In genomic region chr13:21395211-21395610, GRCm38 (mm10) we compare ENCODE assay signal across 36 mouse cellular contexts. TPM values are rescaled to one million over a fixed set of nuclear protein-coding genes. Genes with fewer than 3 reads are reported as not detected.
DNase-seq lines count a peak whose midpoint lies in the region; ATAC-seq and TF ChIP-seq lines count a peak whose summit lies in the region.
"Had no signal": no experiment of that assay in that cellular context is flagged by ENCODE, and none has a peak within 500 bp of the region (broad histone marks: within the 10 kb centered on the region; RNA-seq: fewer than 3 reads in every experiment).

No protein-coding gene starts in this region.

- WGBS in kidney, adult 2 months = 70% methylated on average over 1 of the region's 1 CpGs
- WGBS in kidney, embryonic 14.5 days = 87% methylated on average over 1 of the region's 1 CpGs
- WGBS in liver, adult 2 months = 44% methylated on average over 1 of the region's 1 CpGs
- WGBS in liver, postnatal 0 days (ENCODE audit: insufficient replicate concordance) = 89% methylated on average over 1 of the region's 1 CpGs

- H3K79me2 ChIP-seq in liver, adult 2 months (ENCODE audit: control insufficient read depth, insufficient read depth, low read length) = no peaks in the 10 kb centered on the region; the same call in 1 of the 2 replicates

- H3K27me3 ChIP-seq in kidney, adult 2 months (replicated peaks; ENCODE audit: control insufficient read depth, insufficient read depth, low read length) = no peaks in the 10 kb centered on the region
- H3K27me3 ChIP-seq in kidney, embryonic 14.5 days (ENCODE audit: control insufficient read depth, insufficient read depth, low read length) = no peaks in the 10 kb centered on the region
- H3K27me3 ChIP-seq in liver, adult 2 months (ENCODE audit: control insufficient read depth, insufficient read depth, low read length) = no peaks in the 10 kb centered on the region
- H3K27me3 ChIP-seq in liver, postnatal 0 days (ENCODE audit: insufficient read depth, low read length) = no peaks in the 10 kb centered on the region
- H3K27me3 ChIP-seq: CH12.LX; embryonic facial prominence, embryonic 13.5 days; forebrain, embryonic 12.5 days; forebrain, embryonic 15.5 days; hindbrain, embryonic 13.5 days; intestine, embryonic 15.5 days; Patski had no signal

- peak; percentile 35 for DNase-seq in adrenal gland, postnatal 10 days
- no peak for DNase-seq in adrenal gland, adult 18-20 months (ENCODE audit: low spot score in 2 of 2)
- peak; percentile 42 for DNase-seq in kidney, adult 2 months
- peak; percentile 86 for DNase-seq in liver, adult 2 months (ENCODE audit: extremely low read depth, low read depth, low spot score)
- DNase-seq in liver, postnatal 0 days = no peak
- DNase-seq in lung, postnatal 36 days = no peak
- DNase-seq: adrenal gland, postnatal 36 days; B cell, adult 2 months; cerebellum, adult 11-12 months; cerebellum, adult 8-10 months; cerebellum, postnatal 10 days; cerebellum, postnatal 36 days; embryo, embryonic 11 days; gastrocnemius, postnatal 10 days; gastrocnemius, postnatal 36 days; heart, postnatal 36 days had no signal

- TF ChIP-seq CTCF in kidney, adult 2 months (conservative IDR thresholded peaks at IDR 0.05; ENCODE audit: insufficient read depth, insufficient read length, low read depth, low read length) = no peak
- TF ChIP-seq CTCF in liver, adult 2 months (IDR thresholded peaks at IDR 0.05; ENCODE audit: low read depth, low read length) = no peak
- TF ChIP-seq CTCF in liver, postnatal 0 days (IDR thresholded peaks at IDR 0.05; ENCODE audit: low read depth) = no peak

- no peak overlapping the region for H3K4me2 ChIP-seq in kidney, embryonic 14.5 days (replicated peaks; ENCODE audit: low read depth, low read length)
- no peak overlapping the region for H3K4me2 ChIP-seq in liver, postnatal 0 days (ENCODE audit: low read depth, low read length)
- H3K4me2 ChIP-seq: embryonic facial prominence, embryonic 13.5 days; forebrain, embryonic 12.5 days; forebrain, embryonic 15.5 days; heart, embryonic 11.5 days; hindbrain, embryonic 13.5 days; intestine, embryonic 15.5 days had no signal

- peaks cover 32% of the 10 kb centered on the region for H3K36me3 ChIP-seq in kidney, adult 2 months (ENCODE audit: control insufficient read depth, insufficient read depth, low read length)
- peaks cover 73% of the 10 kb centered on the region for H3K36me3 ChIP-seq in kidney, embryonic 14.5 days (ENCODE audit: control insufficient read depth, insufficient read depth, low read length)
- H3K36me3 ChIP-seq in liver, adult 2 months (ENCODE audit: control insufficient read depth, insufficient read depth, low read length) = peaks cover 64% of the 10 kb centered on the region
- peaks cover 60% of the 10 kb centered on the region for H3K36me3 ChIP-seq in liver, postnatal 0 days (replicated peaks; ENCODE audit: insufficient read depth, low read length)

- H3K27ac ChIP-seq in kidney, adult 2 months (ENCODE audit: insufficient read depth, low read depth, low read length) = no peak overlapping the region
- H3K27ac ChIP-seq in kidney, embryonic 14.5 days (ENCODE audit: low read depth, low read length) = no peak overlapping the region
- no peak overlapping the region for H3K27ac ChIP-seq in liver, adult 2 months (replicated peaks; ENCODE audit: insufficient read depth, low read depth, low read length)
- H3K27ac ChIP-seq in liver, postnatal 0 days (ENCODE audit: low read depth) = no peak overlapping the region
- H3K27ac ChIP-seq: embryonic facial prominence, embryonic 10.5 days; embryonic facial prominence, embryonic 13.5 days; forebrain, embryonic 12.5 days; forebrain, embryonic 15.5 days; hindbrain, embryonic 10.5 days; hindbrain, embryonic 13.5 days; intestine, embryonic 15.5 days had no signal

- H3K4me1 ChIP-seq in kidney, adult 2 months (ENCODE audit: control insufficient read depth, insufficient read depth, low read length) = no peaks in the 10 kb centered on the region
- no peaks in the 10 kb centered on the region for H3K4me1 ChIP-seq in kidney, embryonic 14.5 days (ENCODE audit: control insufficient read depth, insufficient read depth, low read length)
- peaks cover 6% of the 10 kb centered on the region for H3K4me1 ChIP-seq in liver, adult 2 months (ENCODE audit: control insufficient read depth, insufficient read depth, low read length)
- H3K4me1 ChIP-seq in liver, postnatal 0 days (ENCODE audit: insufficient read depth) = no peaks in the 10 kb centered on the region
- H3K4me1 ChIP-seq: embryonic facial prominence, embryonic 10.5 days; embryonic facial prominence, embryonic 13.5 days; intestine, embryonic 15.5 days had no signal

- TF ChIP-seq EP300 in liver, postnatal 0 days (IDR thresholded peaks at IDR 0.05; ENCODE audit: low read depth) = no peak

- H3K9ac ChIP-seq in kidney, embryonic 14.5 days (ENCODE audit: low read depth, low read length) = no peak overlapping the region
- no peak overlapping the region for H3K9ac ChIP-seq in liver, adult 2 months (ENCODE audit: low read depth, low read length)
- no peak overlapping the region for H3K9ac ChIP-seq in liver, postnatal 0 days (replicated peaks)
- H3K9ac ChIP-seq: embryonic facial prominence, embryonic 13.5 days; forebrain, embryonic 12.5 days; forebrain, embryonic 15.5 days; hindbrain, embryonic 13.5 days; intestine, embryonic 15.5 days had no signal

- no peak for TF ChIP-seq POLR2A in kidney, adult 2 months (IDR thresholded peaks at IDR 0.05; ENCODE audit: low read depth, low read length)
- no peak for TF ChIP-seq POLR2A in liver, adult 2 months (IDR thresholded peaks at IDR 0.05; ENCODE audit: extremely low read depth, insufficient read depth, low read length)

- no peak for ATAC-seq in kidney, embryonic 14.5 days (ENCODE audit: low FRiP score, low TSS enrichment)
- ATAC-seq in liver, postnatal 0 days = no peak
- ATAC-seq: forebrain, embryonic 15.5 days; hindbrain, embryonic 16.5 days had no signal

- H3K4me3 ChIP-seq in kidney, adult 2 months (ENCODE audit: insufficient read depth, low read depth, low read length) = no peak overlapping the region
- no peak overlapping the region for H3K4me3 ChIP-seq in kidney, embryonic 14.5 days (ENCODE audit: low read length)
- no peak overlapping the region for H3K4me3 ChIP-seq in liver, adult 2 months (ENCODE audit: insufficient read depth, low read depth, low read length)
- H3K4me3 ChIP-seq in liver, postnatal 0 days (ENCODE audit: low read depth, low read length) = no peak overlapping the region
- H3K4me3 ChIP-seq: embryonic facial prominence, embryonic 10.5 days; embryonic facial prominence, embryonic 13.5 days; erythroblast, embryonic 14.5 days; forebrain, embryonic 12.5 days; forebrain, embryonic 15.5 days; hindbrain, embryonic 10.5 days; hindbrain, embryonic 13.5 days; intestine, embryonic 15.5 days had no signal

- H3K9me3 ChIP-seq in kidney, embryonic 14.5 days (ENCODE audit: control insufficient read depth, low read length) = no peaks in the 10 kb centered on the region
- no peaks in the 10 kb centered on the region for H3K9me3 ChIP-seq in liver, postnatal 0 days (ENCODE audit: low read length)
- H3K9me3 ChIP-seq: embryonic facial prominence, embryonic 10.5 days; forebrain, embryonic 12.5 days; forebrain, embryonic 15.5 days; G1E; hindbrain, embryonic 10.5 days; hindbrain, embryonic 13.5 days; intestine, embryonic 15.5 days had no signal

RNA-seq across cellular contexts. Expression of gene Zkscan3, which starts 7.3 kb away (rescaled TPM):
- total RNA-seq in adrenal gland, postnatal 10 days (2021) = 10 to 100 TPM; 47.8 to 61.0 TPM
- 10 to 100 TPM; 61.1 to 72.4 TPM for total RNA-seq in adrenal gland, adult 18-20 months (2021)
- 18.4 and 20.6 TPM in 2 replicates for polyA plus RNA-seq in kidney, adult 2 months (2012; rRNA removed)
- polyA plus RNA-seq in kidney, embryonic 14.5 days (2014; fragmentation: Nextera tagmentation; extraction: Ambion mirVana) = 73.9 and 80.4 TPM in 2 replicates
- 31.6 and 33.1 TPM in 2 replicates for total RNA-seq in liver, adult 2 months (2014; rRNA removed)
- 10.9 and 14.5 TPM in 2 replicates for polyA plus RNA-seq in liver, adult 2 months (2012; rRNA removed)
- 22.2 and 24.6 TPM in 2 replicates for polyA plus RNA-seq in liver, postnatal 0 days (2015; fragmentation: Nextera tagmentation; extraction: Ambion mirVana)

RNA-seq across cellular contexts. Expression of gene Zscan12, which starts 32.6 kb away (rescaled TPM):
- 1 to 10 TPM; 7.7 to 9.5 TPM for total RNA-seq in adrenal gland, postnatal 10 days (2021)
- 1 to 10 TPM; 9.5 to 9.8 TPM for total RNA-seq in adrenal gland, adult 18-20 months (2021)
- polyA plus RNA-seq in kidney, adult 2 months (2012; rRNA removed) = 1.6 TPM in 2 replicates
- polyA plus RNA-seq in kidney, embryonic 14.5 days (2014; fragmentation: Nextera tagmentation; extraction: Ambion mirVana) = 10.9 and 15.5 TPM in 2 replicates
- total RNA-seq in liver, adult 2 months (2014; rRNA removed) = 5.4 and 6.0 TPM in 2 replicates
- polyA plus RNA-seq in liver, adult 2 months (2012; rRNA removed) = 1.0 and 1.2 TPM in 2 replicates
- 2.4 and 2.7 TPM in 2 replicates for polyA plus RNA-seq in liver, postnatal 0 days (2015; fragmentation: Nextera tagmentation; extraction: Ambion mirVana)

RNA-seq across cellular contexts. Expression of gene Pgbd1, which starts 45.6 kb away (rescaled TPM):
- under 1 TPM; 0.48 to 0.54 TPM for total RNA-seq in adrenal gland, postnatal 10 days (2021)
- under 1 TPM; 0.36 to 0.45 TPM for total RNA-seq in adrenal gland, adult 18-20 months (2021)
- polyA plus RNA-seq in kidney, adult 2 months (2012; rRNA removed) = 1.1 and 1.2 TPM in 2 replicates
- polyA plus RNA-seq in kidney, embryonic 14.5 days (2014; fragmentation: Nextera tagmentation; extraction: Ambion mirVana) = 3.4 and 4.9 TPM in 2 replicates
- 0.60 and 0.83 TPM in 2 replicates for total RNA-seq in liver, adult 2 months (2014; rRNA removed)
- polyA plus RNA-seq in liver, adult 2 months (2012; rRNA removed) = 0.20 and 0.26 TPM in 2 replicates
- polyA plus RNA-seq in liver, postnatal 0 days (2015; fragmentation: Nextera tagmentation; extraction: Ambion mirVana) = 0.31 and 0.39 TPM in 2 replicates

RNA-seq across cellular contexts. Expression of gene Olfr1367, which starts 48.5 kb away (rescaled TPM):
- total RNA-seq in adrenal gland, postnatal 10 days (2021) = not detected
- not detected for total RNA-seq in adrenal gland, adult 18-20 months (2021)
- not detected in 2 replicates for polyA plus RNA-seq in kidney, adult 2 months (2012; rRNA removed)
- polyA plus RNA-seq in kidney, embryonic 14.5 days (2014; fragmentation: Nextera tagmentation; extraction: Ambion mirVana) = not detected in 2 replicates
- not detected in 2 replicates for total RNA-seq in liver, adult 2 months (2014; rRNA removed)
- not detected in 2 replicates for polyA plus RNA-seq in liver, adult 2 months (2012; rRNA removed)
- polyA plus RNA-seq in liver, postnatal 0 days (2015; fragmentation: Nextera tagmentation; extraction: Ambion mirVana) = not detected in 2 replicates
- total RNA-seq: adrenal gland, postnatal 36 days; CH12.LX; gastrocnemius, adult 18-20 months; gastrocnemius, postnatal 10 days; gastrocnemius, postnatal 36 days; granulocyte monocyte progenitor cell, adult 5-6 weeks; heart, adult 8-10 months; heart, postnatal 36 days had no signal
- polyA plus RNA-seq: cortical plate, adult 2 months; embryonic facial prominence, embryonic 10.5 days; embryonic facial prominence, embryonic 13.5 days; erythroblast, embryonic 14.5 days; forebrain, embryonic 12.5 days; forebrain, embryonic 15.5 days; G1E; heart, embryonic 11.5 days; heart, embryonic 14.5 days; heart, postnatal 0 days; hindbrain, embryonic 10.5 days; hindbrain, embryonic 13.5 days; hindbrain, embryonic 16.5 days; intestine, embryonic 15.5 days; Patski had no signal

RNA-seq across cellular contexts. Expression of gene Zscan26, which starts 58.3 kb away (rescaled TPM):
- total RNA-seq in adrenal gland, postnatal 10 days (2021) = 10 to 100 TPM; 28.9 to 37.3 TPM
- 10 to 100 TPM; 36.3 to 41.8 TPM for total RNA-seq in adrenal gland, adult 18-20 months (2021)
- polyA plus RNA-seq in kidney, adult 2 months (2012; rRNA removed) = 13.7 and 14.7 TPM in 2 replicates
- polyA plus RNA-seq in kidney, embryonic 14.5 days (2014; fragmentation: Nextera tagmentation; extraction: Ambion mirVana) = 23.5 and 27.6 TPM in 2 replicates
- 30.8 and 33.4 TPM in 2 replicates for total RNA-seq in liver, adult 2 months (2014; rRNA removed)
- polyA plus RNA-seq in liver, adult 2 months (2012; rRNA removed) = 7.5 and 12.1 TPM in 2 replicates
- 13.3 and 15.2 TPM in 2 replicates for polyA plus RNA-seq in liver, postnatal 0 days (2015; fragmentation: Nextera tagmentation; extraction: Ambion mirVana)

Comparison
In these comparisons a context has a peak if more than half of its experiments do, and no peak if none do; other contexts are left out.
1. DNase-seq: peak in adrenal gland, postnatal 10 days (single experiment), kidney, adult 2 months (single experiment) and liver, adult 2 months (single experiment); none in adrenal gland, adult 18-20 months (0 of 2), liver, postnatal 0 days (single experiment) and lung, postnatal 36 days (single experiment).